Mouse (Mus musculus) heart, adult 2 months (tissue): ENCODE measurements around the gene Mybpc2. TPM values are rescaled to one million over a fixed set of nuclear protein-coding genes. Genes with fewer than 3 reads are reported as not detected.
A peak's percentile ranks its signal among the peaks of the same experiment; 100 is the strongest.

ENCODE experiments used
- DNase-seq, 2 experiments: peaks; one replicate each; pipeline ENCODE4 v3.0.0; 2021
- H3K27ac ChIP-seq: fragments of 200-600 bp; 2 replicates; pipeline ENCODE4 v1.8.1; 2022
- H3K27me3 ChIP-seq: fragments of 200-500 bp; 2 replicates; pipeline ENCODE4 v1.6.1; 2012; ENCODE audit warnings: mild to moderate bottlenecking, low read length, inconsistent platforms, mixed read lengths; ENCODE audit not compliant: control insufficient read depth, insufficient read depth
- H3K36me3 ChIP-seq: fragments of 200-500 bp; 2 replicates; pipeline ENCODE4 v1.6.1; 2012; ENCODE audit warnings: low read length, inconsistent platforms; ENCODE audit not compliant: control insufficient read depth, insufficient read depth
- H3K4me1 ChIP-seq: fragments of 200-500 bp; 2 replicates; pipeline ENCODE4 v1.6.1; 2011; ENCODE audit warnings: low read length; ENCODE audit not compliant: control insufficient read depth, insufficient read depth
- H3K4me3 ChIP-seq: fragments of 200-600 bp; 2 replicates; pipeline ENCODE4 v1.8.1; 2022
- H3K79me2 ChIP-seq: fragments of 200-500 bp; replicated peaks from 2 replicates; pipeline ENCODE4 v1.6.1; 2012; ENCODE audit warnings: mild to moderate bottlenecking, inconsistent platforms, low read length, moderate library complexity, mixed read lengths; ENCODE audit not compliant: control insufficient read depth, insufficient read depth
- H3K9ac ChIP-seq: fragments of 200-500 bp; 2 replicates; pipeline ENCODE4 v1.6.1; 2012; ENCODE audit warnings: low read depth, mild to moderate bottlenecking, control low read depth, inconsistent platforms, low read length, mixed read lengths
- CTCF ChIP-seq: fragments of 200-600 bp; IDR thresholded peaks from 2 replicates; pipeline ENCODE4 v1.8.1; 2022; ENCODE audit warnings: antibody characterized with exemption, mild to moderate bottlenecking, moderate library complexity
- EP300 ChIP-seq: fragments of 200-500 bp; IDR thresholded peaks from 2 replicates; pipeline ENCODE4 v1.6.1; 2011; ENCODE audit warnings: low read depth, low read length, control low read depth; ENCODE audit not compliant: insufficient read depth
- POLR2A ChIP-seq: fragments of 200-500 bp; IDR thresholded peaks from 2 replicates; pipeline ENCODE4 v1.6.1; 2011; ENCODE audit warnings: mild to moderate bottlenecking, low read depth, low read length, control low read depth; ENCODE audit not compliant: insufficient read depth
- WGBS: fragments of 180-500 bp; shearing (Covaris S2); methylation state at CpG from one replicate; pipeline ENCODE4 v1.1.7; 2018; 5-methylcytosine and 5-hydroxymethylcytosine counted together
- intact Hi-C: fragments of 180-260 bp; cut with DNase I; formaldehyde crosslinking; loops from one replicate; pipeline ENCODE4 v1.15.1; 2025
- long read RNA-seq: library from polyadenylated mRNA; stranded (forward); transcript quantifications from one replicate; pipeline ENCODE4 v2.0.0, GENCODE M21; 2021
- polyA plus RNA-seq: library from polyadenylated mRNA; depleted of rRNA; stranded (reverse); fragments of >200 nt; gene quantifications from 2 replicates; pipeline ENCODE4 v1.2.3, GENCODE M21; 2012; rRNA removed
- total RNA-seq, 2 experiments: library from RNA; stranded (reverse); gene quantifications; 2 replicates each; pipeline ENCODE4 v1.2.3; 2021

Mybpc2 gene
- total RNA-seq (10 to 100 TPM; 13.1 to 16.7 TPM), polyA plus RNA-seq (7.1 and 10.8 TPM in 2 replicates)
- long read RNA-seq, transcript Mybpc2-201 (28 exons, 3,611 nt), result major isoform, 11 of 13 reads
- long read RNA-seq, partial matches to known transcripts, result 2 of 13 reads
- long read RNA-seq, other reads (novel, unspliced or antisense), result 0 of 13 reads

DNA sequence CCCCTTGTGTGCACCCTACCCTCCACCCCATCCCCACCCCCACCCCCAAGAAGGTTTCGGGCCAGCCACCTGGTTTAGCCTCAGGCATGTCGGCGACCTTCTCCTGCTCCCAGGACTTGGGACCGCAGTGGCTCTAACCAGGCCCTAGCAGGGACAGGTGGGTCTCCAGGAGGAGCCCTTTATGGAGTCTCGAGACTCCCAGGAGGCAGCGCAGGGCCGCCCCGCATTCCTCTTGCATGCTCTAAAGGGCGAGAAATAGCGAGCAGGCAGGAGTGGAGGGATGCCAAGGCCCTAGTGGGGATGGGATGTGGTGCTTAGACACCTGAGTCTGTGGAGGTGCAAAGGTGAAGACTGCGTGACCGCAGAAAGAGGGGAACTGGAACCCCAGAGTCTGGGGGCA, at the start of gene Mybpc2:
Gene Mybpc2 (minus strand): TSS at position 155 of the 400 bp plus-strand sequence.
- H3K27me3 ChIP-seq, result no peaks in the 10 kb centered on the region
- WGBS, result 35% methylated on average over 12 of the region's 12 CpGs
- peak within 1 kb of the TSS; percentile 72 for H3K27ac ChIP-seq
- no peak for TF ChIP-seq POLR2A
- TF ChIP-seq EP300, result no peak
- no peak for TF ChIP-seq CTCF
- peaks cover 4% of the 10 kb centered on the region for H3K4me1 ChIP-seq
- H3K36me3 ChIP-seq, result no peaks in the 10 kb centered on the region
- no peaks in the 10 kb centered on the region for H3K79me2 ChIP-seq
- DNase-seq, result peak; percentile 49 to 64
- H3K9ac ChIP-seq, result peak within 1 kb of the TSS; percentile 43
- H3K4me3 ChIP-seq, result peak within 1 kb of the TSS; percentile 19; the same call in 1 of the 2 replicates
- intact Hi-C loops, result loop anchor here (2.0 to 5.0 kb wide), 2 partner anchors 24 to 123 kb away; no protein-coding TSS in a partner anchor

DNA sequence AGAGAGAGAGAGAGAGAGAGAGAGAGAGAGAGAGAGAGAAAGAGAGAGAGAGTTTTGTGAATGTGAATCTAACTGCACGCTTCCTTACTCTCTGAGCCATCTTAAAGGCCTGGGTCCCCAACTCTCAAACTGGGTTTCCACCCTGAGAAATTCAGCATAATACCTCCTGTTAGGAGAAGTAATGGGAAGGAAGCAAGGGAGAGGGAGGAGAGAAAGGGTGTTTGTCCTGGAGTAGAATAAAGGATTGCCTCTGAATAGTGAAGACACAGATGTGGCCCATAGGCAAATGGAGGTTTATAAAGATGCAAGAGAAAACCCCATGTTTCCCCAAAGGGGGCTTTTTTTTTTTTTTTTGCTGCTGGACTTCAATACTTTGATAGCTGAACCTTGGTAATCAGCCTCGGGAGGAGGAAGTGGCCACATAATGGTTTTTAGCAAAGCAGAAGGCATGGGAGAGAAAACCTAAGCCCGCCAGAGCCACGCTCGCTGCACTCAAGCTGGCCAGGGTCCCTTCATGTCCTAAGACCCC, 48.6 kb upstream of the Mybpc2 start:
- 68% methylated on average over 5 of the region's 5 CpGs for WGBS
- no peak overlapping the region for H3K9ac ChIP-seq
- no peaks in the 10 kb centered on the region for H3K4me1 ChIP-seq

DNA sequence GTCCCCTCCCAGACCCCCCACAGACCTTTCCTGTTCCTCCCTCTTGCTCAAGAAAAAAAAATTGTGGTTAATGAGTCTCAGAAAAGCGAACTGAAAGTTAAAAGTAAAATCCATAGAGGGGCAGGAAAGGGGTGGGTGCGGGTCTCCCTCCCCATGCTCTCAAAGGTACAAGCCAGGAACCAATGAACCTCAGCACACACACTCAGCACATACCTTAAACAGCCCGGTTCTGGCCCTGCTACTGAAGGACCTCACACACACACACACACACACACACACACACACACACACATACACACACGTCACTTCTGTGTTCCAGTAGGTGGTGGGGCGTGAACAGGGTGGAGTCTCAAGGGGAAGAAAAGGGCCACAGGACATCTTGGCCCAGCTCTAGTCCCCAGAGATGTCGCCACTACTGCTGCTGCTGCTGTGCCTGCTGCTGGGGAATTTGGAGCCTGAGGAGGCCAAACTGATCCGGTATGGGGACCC, 47.8 kb upstream of the Mybpc2 start, which contains the start of gene Napsa:
Gene Napsa (plus strand): TSS at position 168 of the 489 bp plus-strand sequence.
- DNase-seq, result peak in 1 of 2 experiments; percentile 45
- no peak within 1 kb of the TSS for H3K9ac ChIP-seq
- TF ChIP-seq EP300 (no peak), POLR2A (no peak), CTCF (no peak)

More for the DNA sequence above, 48.6 kb upstream of the Mybpc2 start:
- DNase-seq, result no peak
- H3K27ac ChIP-seq, result no peak overlapping the region
- no peaks in the 10 kb centered on the region for H3K27me3 ChIP-seq
- H3K4me3 ChIP-seq, result no peak overlapping the region
- no peaks in the 10 kb centered on the region for H3K36me3 ChIP-seq
- intact Hi-C loops, result no loop called here
- TF ChIP-seq EP300, result no peak
- TF ChIP-seq CTCF, result no peak
- no peak for TF ChIP-seq POLR2A
- H3K79me2 ChIP-seq, result no peaks in the 10 kb centered on the region

DNA sequence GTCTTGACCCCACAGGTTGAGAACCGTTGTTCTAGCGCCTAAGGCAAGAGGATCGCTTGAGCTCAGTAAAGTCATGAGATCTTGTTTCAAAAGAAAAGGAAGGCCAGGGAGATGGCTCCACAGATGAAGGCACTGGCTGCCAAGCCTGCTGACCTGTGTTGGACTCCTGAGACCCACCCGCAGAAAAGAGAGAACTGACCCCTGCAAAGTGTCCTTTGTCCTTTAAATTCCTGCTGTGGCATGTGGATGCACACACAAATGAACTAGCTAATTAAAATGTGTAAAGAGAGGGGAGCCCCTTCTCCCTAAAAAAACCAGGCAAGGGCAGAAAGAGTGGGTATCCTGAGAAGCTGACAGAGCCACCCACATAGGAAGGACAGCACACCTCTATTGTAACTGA, 47.4 kb upstream of the Mybpc2 start:
- 74% methylated on average over 4 of the region's 4 CpGs for WGBS
- no peaks in the 10 kb centered on the region for H3K36me3 ChIP-seq
- H3K4me3 ChIP-seq, result no peak overlapping the region
- H3K27ac ChIP-seq, result no peak overlapping the region
- intact Hi-C loops, result no loop called here
- no peaks in the 10 kb centered on the region for H3K79me2 ChIP-seq
- no peaks in the 10 kb centered on the region for H3K4me1 ChIP-seq
- no peak for DNase-seq
- TF ChIP-seq CTCF (no peak), POLR2A (no peak), EP300 (no peak)
- no peak overlapping the region for H3K9ac ChIP-seq
- no peaks in the 10 kb centered on the region for H3K27me3 ChIP-seq

More for the DNA sequence above, 47.8 kb upstream of the Mybpc2 start, which contains the start of gene Napsa:
- Histone ChIP-seq H3K4me3 (no peak within 1 kb of the TSS), H3K36me3 (no peaks in the 10 kb centered on the region), H3K4me1 (no peaks in the 10 kb centered on the region), H3K27me3 (no peaks in the 10 kb centered on the region), H3K79me2 (no peaks in the 10 kb centered on the region), H3K27ac (no peak within 1 kb of the TSS)
- intact Hi-C loops, result no loop called here
- 41% methylated on average over 7 of the region's 7 CpGs for WGBS

DNA sequence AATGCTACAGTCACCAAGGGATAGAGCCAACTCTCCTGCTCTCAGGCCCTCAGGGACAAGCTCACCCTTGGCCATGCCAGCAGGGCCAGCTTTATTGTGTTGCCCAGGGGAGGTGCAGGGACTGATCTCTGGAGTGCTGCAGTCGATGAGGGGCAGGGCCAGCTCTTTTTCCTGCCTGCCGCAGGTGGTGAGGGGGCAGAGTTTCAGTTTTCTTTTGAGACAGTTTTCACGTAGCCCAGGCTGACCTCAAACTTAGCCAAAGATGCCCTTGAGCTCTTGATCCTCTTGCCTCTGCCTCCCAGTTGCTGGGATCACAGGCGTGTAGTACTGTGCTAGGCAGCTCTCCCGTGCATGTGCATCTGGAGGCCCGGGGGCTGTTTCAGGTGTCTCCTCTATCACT, 46.5 kb upstream of the Mybpc2 start:
- Histone ChIP-seq H3K9ac (no peak overlapping the region), H3K4me1 (no peaks in the 10 kb centered on the region), H3K4me3 (no peak overlapping the region), H3K36me3 (no peaks in the 10 kb centered on the region), H3K27ac (no peak overlapping the region), H3K79me2 (no peaks in the 10 kb centered on the region), H3K27me3 (no peaks in the 10 kb centered on the region)
- WGBS, result 73% methylated on average over 6 of the region's 6 CpGs
- DNase-seq, result no peak
- TF ChIP-seq CTCF, result no peak
- no peak for TF ChIP-seq EP300
- no peak for TF ChIP-seq POLR2A
- intact Hi-C loops, result no loop called here

DNA sequence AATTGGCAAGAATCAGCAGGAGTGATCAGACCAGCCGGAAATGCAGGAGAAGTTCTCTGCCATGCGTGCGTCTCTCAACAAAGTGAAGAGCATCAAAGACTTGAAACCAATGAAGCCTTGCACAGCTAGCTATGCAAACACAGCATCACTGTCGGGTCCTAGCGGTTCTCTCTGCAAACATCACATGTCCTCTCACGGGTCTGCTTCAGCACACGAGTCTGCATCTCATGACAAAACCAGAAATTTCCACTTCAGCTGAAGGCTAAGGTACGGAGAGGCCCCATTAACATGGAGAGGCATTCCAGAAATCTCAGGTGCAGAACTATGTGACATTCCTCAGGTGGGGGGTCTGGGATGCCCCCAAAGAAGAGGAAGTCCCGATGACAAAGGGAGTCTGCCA, 44.3 kb upstream of the Mybpc2 start:
- Histone ChIP-seq H3K79me2 (no peaks in the 10 kb centered on the region), H3K9ac (no peak overlapping the region), H3K27me3 (no peaks in the 10 kb centered on the region), H3K4me3 (no peak overlapping the region), H3K36me3 (no peaks in the 10 kb centered on the region), H3K4me1 (no peaks in the 10 kb centered on the region), H3K27ac (no peak overlapping the region)
- intact Hi-C loops, result no loop called here
- WGBS, result 51% methylated on average over 9 of the region's 9 CpGs
- no peak for TF ChIP-seq EP300
- TF ChIP-seq CTCF, result no peak
- TF ChIP-seq POLR2A, result no peak
- no peak for DNase-seq
